Comparison of ENCODE assay signal across 7 mouse cellular contexts in genomic region chr2:14605207-14605606, GRCm38 (mm10). TPM values are rescaled to one million over a fixed set of nuclear protein-coding genes. Genes with fewer than 3 reads are reported as not detected.
DNase-seq lines count a peak whose midpoint lies in the region; ATAC-seq lines count a peak whose summit lies in the region.

No protein-coding gene starts in this region.

- peak overlapping the region; percentile 90 for H3K27ac ChIP-seq in lung, embryonic 15.5 days
- H3K27ac ChIP-seq in forebrain, embryonic 13.5 days, result no peak overlapping the region
- H3K27ac ChIP-seq in liver, embryonic 11.5 days (ENCODE audit: low read depth, low read length), result no peak overlapping the region
- no peak overlapping the region; the same call in 1 of the 2 replicates for H3K27ac ChIP-seq in stomach, embryonic 15.5 days

- DNase-seq in lung, postnatal 10 days, result no peak
- DNase-seq in liver, embryonic 11.5 days (ENCODE audit: low spot score), result peak; percentile 36
- no peak for DNase-seq in kidney, adult 9 months
- DNase-seq in cerebellum, adult 11-12 months, result no peak

- H3K9me3 ChIP-seq in lung, embryonic 15.5 days, result no peaks in the 10 kb centered on the region
- no peaks in the 10 kb centered on the region for H3K9me3 ChIP-seq in forebrain, embryonic 13.5 days (replicated peaks)
- no peaks in the 10 kb centered on the region for H3K9me3 ChIP-seq in liver, embryonic 11.5 days (ENCODE audit: control insufficient read depth, low read length)
- H3K9me3 ChIP-seq in stomach, embryonic 15.5 days, result no peaks in the 10 kb centered on the region

- peak overlapping the region; percentile 64 for H3K4me3 ChIP-seq in lung, embryonic 15.5 days
- H3K4me3 ChIP-seq in forebrain, embryonic 13.5 days, result peak overlapping the region; percentile 68
- H3K4me3 ChIP-seq in liver, embryonic 11.5 days (ENCODE audit: low read depth, low read length), result peak overlapping the region; percentile 50
- peak overlapping the region; percentile 63 for H3K4me3 ChIP-seq in stomach, embryonic 15.5 days (replicated peaks)

- peak overlapping the region; percentile 60 for H3K9ac ChIP-seq in lung, embryonic 15.5 days
- peak overlapping the region; percentile 83 for H3K9ac ChIP-seq in forebrain, embryonic 13.5 days
- H3K9ac ChIP-seq in liver, embryonic 11.5 days (ENCODE audit: low read depth, low read length), result no peak overlapping the region
- H3K9ac ChIP-seq in stomach, embryonic 15.5 days, result peak overlapping the region; percentile 50; the same call in 1 of the 2 replicates

- ATAC-seq in lung, embryonic 15.5 days (ENCODE audit: borderline replicate concordance, extremely low read depth, low FRiP score, low TSS enrichment), result no peak
- no peak for ATAC-seq in forebrain, embryonic 13.5 days
- no peak for ATAC-seq in liver, embryonic 11.5 days (replicated peaks; ENCODE audit: low FRiP score)
- no peak for ATAC-seq in stomach, embryonic 15.5 days (ENCODE audit: insufficient read depth, low FRiP score, low read depth)

- peaks cover 28% of the 10 kb centered on the region for H3K4me1 ChIP-seq in lung, embryonic 15.5 days
- H3K4me1 ChIP-seq in forebrain, embryonic 13.5 days, result peaks cover 30% of the 10 kb centered on the region
- H3K4me1 ChIP-seq in liver, embryonic 11.5 days (replicated peaks; ENCODE audit: control insufficient read depth, insufficient read depth, low read length), result no peaks in the 10 kb centered on the region
- H3K4me1 ChIP-seq in stomach, embryonic 15.5 days, result peaks cover 10% of the 10 kb centered on the region; the same call in 1 of the 2 replicates

- no peaks in the 10 kb centered on the region for H3K36me3 ChIP-seq in lung, embryonic 15.5 days
- H3K36me3 ChIP-seq in forebrain, embryonic 13.5 days (ENCODE audit: poor library complexity, severe bottlenecking), result no peaks in the 10 kb centered on the region
- H3K36me3 ChIP-seq in liver, embryonic 11.5 days (ENCODE audit: control insufficient read depth, insufficient read depth, low read length), result no peaks in the 10 kb centered on the region
- no peaks in the 10 kb centered on the region for H3K36me3 ChIP-seq in stomach, embryonic 15.5 days

- no peaks in the 10 kb centered on the region for H3K27me3 ChIP-seq in lung, embryonic 15.5 days
- no peaks in the 10 kb centered on the region for H3K27me3 ChIP-seq in forebrain, embryonic 13.5 days
- H3K27me3 ChIP-seq in liver, embryonic 11.5 days (replicated peaks; ENCODE audit: control insufficient read depth, insufficient read depth, low read length), result peaks cover 22% of the 10 kb centered on the region
- no peaks in the 10 kb centered on the region for H3K27me3 ChIP-seq in stomach, embryonic 15.5 days (replicated peaks)

- 4% methylated on average over 7 of the region's 7 CpGs for WGBS in lung, embryonic 15.5 days
- 2% methylated on average over 7 of the region's 7 CpGs for WGBS in forebrain, embryonic 13.5 days
- 8% methylated on average over 7 of the region's 7 CpGs for WGBS in liver, embryonic 11.5 days
- WGBS in stomach, embryonic 15.5 days, result 15% methylated on average over 7 of the region's 7 CpGs

- H3K4me2 ChIP-seq in lung, embryonic 15.5 days, result peak overlapping the region; percentile 86
- H3K4me2 ChIP-seq in forebrain, embryonic 13.5 days, result peak overlapping the region; percentile 89
- H3K4me2 ChIP-seq in liver, embryonic 11.5 days, result peak overlapping the region; percentile 90
- H3K4me2 ChIP-seq in stomach, embryonic 15.5 days, result peak overlapping the region; percentile 95

RNA-seq across cellular contexts. Expression of gene Cacnb2, which starts 2.3 kb away (rescaled TPM):
- 8.0 and 9.3 TPM in 2 replicates for polyA plus RNA-seq in lung, embryonic 15.5 days (2015; fragmentation: Nextera tagmentation; extraction: Ambion mirVana)
- polyA plus RNA-seq in forebrain, embryonic 13.5 days (2015; fragmentation: Nextera tagmentation; extraction: Ambion mirVana), result 3.3 and 3.5 TPM in 2 replicates
- polyA plus RNA-seq in liver, embryonic 11.5 days (2014; fragmentation: Nextera tagmentation; extraction: Ambion mirVana), result 0.44 and 0.95 TPM in 2 replicates
- 3.0 and 3.5 TPM in 2 replicates for polyA plus RNA-seq in stomach, embryonic 15.5 days (2015; fragmentation: Nextera tagmentation; extraction: Ambion mirVana)
